Mouse (Mus musculus) gonadal fat pad, adult 2 months (tissue): Measurements from ENCODE around the gene Tor1b. TPM values are rescaled to one million over a fixed set of nuclear protein-coding genes. Genes with fewer than 3 reads are reported as not detected.
"Not testable (repeated sequence)": the region's sequence is repeated elsewhere in the genome, so short reads cannot be mapped to it uniquely, and the experiment has no call there.

Source experiments
- DNase-seq: peaks from one replicate; pipeline ENCODE4 v3.0.0-alpha.2; 2012; ENCODE audit warnings: low read depth
- polyA plus RNA-seq: library from polyadenylated mRNA; depleted of rRNA; stranded (reverse); fragments of >200 nt; gene quantifications from 2 replicates; pipeline ENCODE4 v1.2.3, GENCODE M21; 2012; rRNA removed

The Tor1b gene
- 28.0 and 31.4 TPM in 2 replicates for polyA plus RNA-seq

- DNase-seq: no peak
Observed at GRCm38 (mm10) chr2:30952824-30953490, at the start of gene Tor1b. Gene Tor1b (plus strand): TSS chr2:30952959.

DNA sequence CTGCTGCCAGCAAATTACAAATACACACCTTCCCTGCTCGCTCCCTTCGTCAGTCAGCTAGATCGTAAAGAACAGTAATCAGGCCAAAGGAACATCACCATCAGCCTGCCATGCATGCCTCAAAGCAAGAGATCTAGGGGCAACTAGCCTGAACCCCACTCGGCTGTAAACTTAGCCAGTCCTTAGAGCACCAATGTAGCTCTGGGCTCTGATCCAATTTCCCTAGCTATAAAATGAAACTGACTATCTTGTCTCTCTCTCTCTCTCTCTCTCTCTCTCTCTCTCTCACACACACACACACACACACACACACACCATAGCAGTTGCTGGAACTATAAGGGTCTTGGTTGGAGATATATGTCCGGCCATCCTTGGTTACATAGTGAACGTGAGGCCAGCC is 48.5 kb upstream of the Tor1b start:
- no peak for DNase-seq

DNA sequence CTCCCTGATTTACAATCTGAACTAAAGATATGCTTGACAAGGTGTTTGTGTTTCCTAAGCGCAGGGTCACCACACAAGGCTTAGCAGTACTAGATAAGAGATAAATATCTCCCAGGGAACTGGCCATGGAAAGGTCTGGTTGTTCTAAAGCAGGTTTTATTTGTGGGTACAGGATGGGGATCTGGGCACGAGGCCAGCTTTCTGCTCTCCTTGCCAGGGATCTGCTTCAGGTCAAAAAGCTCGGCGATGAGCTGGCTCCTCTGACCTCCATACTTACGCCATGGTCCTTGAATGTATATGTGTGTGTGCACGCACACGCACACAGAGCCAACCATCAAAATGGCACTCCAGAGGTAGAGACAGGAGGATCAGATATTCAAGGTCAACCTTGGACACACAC is 47.8 kb upstream of the Tor1b start:
- DNase-seq: no peak

DNA sequence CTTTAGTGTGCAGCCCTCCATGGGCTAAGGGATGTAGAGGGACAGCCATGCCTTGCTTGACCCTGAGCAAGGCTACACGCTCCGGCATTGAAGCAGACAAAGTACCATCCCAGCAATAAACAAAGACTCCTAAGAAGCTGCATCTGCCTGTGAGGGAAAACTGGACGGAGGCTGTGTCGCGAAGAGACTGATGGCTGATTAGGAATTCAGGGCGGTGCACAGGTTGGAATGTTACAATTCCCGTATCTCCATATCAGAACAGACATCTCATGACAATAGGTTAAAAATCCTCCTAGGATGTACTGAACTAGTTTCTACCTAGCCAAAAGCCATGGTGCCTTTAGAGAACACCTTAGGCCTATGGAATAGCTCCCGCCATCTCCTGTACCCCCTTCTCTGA is 46.9 kb upstream of the Tor1b start:
- no peak for DNase-seq

- DNase-seq: no peak
Observed at GRCm38 (mm10) chr2:30906641-30907040, 46.1 kb upstream of the Tor1b start.

DNA sequence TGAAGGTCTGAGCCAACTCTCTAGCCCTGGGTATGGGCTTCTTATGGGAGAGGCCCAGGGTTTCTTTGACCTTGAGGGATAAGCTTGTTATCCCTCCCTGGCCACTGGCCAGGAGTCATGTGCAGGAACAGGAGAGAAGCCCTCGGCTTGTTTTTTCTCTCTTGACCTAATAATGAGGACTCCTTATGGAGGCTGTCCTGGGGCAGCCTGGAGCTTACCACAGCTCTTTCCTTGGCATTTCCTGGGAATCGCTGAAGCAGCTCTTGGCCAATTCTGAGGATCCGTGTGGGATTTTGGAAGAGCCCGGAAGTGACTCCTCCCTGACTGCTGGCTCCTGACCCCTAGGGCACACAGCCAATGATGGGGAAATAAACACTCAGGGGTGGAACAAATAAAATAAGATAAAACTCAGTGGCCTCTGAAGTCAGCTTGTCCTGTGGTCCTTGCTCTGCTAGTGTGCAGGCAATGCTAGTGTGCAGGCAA is 40.4 kb upstream of the Tor1b start:
- DNase-seq: no peak

- DNase-seq: no peak
Observed at GRCm38 (mm10) chr2:30913022-30913421, 39.7 kb upstream of the Tor1b start.

DNA sequence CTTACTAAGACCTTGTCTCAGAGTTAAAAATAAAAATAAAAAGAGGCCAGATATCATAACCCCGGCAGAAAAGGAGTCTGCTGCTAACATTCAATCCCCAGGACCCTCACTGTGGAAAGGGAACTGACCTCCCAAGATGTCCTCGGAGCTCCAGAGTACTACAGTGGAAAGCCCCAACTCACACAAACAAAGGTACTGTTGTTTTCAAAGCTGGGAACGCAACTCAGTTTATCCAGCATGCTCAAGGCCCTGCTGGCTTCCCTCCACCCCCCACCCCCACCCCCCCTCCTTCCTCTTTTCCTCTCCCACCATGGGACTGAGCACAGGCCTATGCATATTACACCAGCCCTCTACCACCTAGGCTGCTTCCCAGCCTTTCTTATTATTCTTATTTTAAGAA is 37.9 kb upstream of the Tor1b start:
- DNase-seq: no peak

- no peak for DNase-seq
Observed at GRCm38 (mm10) chr2:30915376-30915775, 37.4 kb upstream of the Tor1b start.

DNA sequence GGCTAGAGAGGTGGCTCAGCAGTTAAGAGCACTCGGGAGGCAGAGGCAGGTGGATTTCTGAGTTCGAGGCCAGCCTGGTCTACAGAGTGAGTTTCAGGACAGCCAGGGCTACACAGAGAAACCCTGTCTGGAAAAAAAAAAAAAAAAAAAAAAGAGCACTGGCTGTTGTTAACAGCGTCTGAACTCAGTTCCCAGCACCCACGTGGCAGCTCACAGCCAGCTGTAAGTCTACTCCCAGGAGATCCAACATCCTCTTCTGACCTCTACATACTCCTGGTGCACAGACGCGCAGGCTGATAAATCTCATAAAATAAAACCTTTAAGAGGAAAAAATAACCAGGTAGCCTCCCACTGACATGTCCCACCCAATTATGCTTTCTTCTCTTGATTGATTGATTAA is 36.8 kb upstream of the Tor1b start:
- DNase-seq: not testable (repeated sequence)

GRCm38 (mm10) chr2:30917649-30918048 is 35.1 kb upstream of the Tor1b start:
- no peak for DNase-seq

- DNase-seq: no peak
Observed at GRCm38 (mm10) chr2:30918126-30918525, 34.6 kb upstream of the Tor1b start.

- DNase-seq: peak; percentile 81
Observed at GRCm38 (mm10) chr2:30918780-30919329, 33.9 kb upstream of the Tor1b start.

GRCm38 (mm10) chr2:30920216-30920615 is 32.5 kb upstream of the Tor1b start:
- no peak for DNase-seq

- no peak for DNase-seq
Observed at GRCm38 (mm10) chr2:30923099-30923498, 29.7 kb upstream of the Tor1b start.

GRCm38 (mm10) chr2:30925181-30925580 is 27.6 kb upstream of the Tor1b start:
- DNase-seq: no peak

DNA sequence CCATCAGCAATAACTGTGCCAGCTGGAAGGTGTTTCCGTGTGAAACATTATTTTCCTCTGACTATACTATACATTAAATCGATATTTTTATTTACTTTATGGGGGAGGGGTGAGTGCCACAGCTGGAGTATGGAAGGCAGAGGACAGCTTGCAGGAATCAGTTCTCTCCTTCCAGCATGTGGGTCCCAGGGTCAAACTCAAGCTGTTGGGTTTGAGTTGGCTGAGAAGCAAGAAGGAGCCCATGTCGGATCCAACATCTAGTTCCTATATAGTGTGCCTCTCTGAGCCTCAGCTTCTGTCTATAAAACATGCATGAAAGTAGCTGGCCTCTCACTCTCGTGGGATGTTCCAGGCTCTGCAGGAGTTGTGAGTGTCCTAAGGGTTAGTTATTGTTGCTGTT is 26.4 kb upstream of the Tor1b start:
- DNase-seq: no peak

GRCm38 (mm10) chr2:30927151-30927781 is 25.5 kb upstream of the Tor1b start:
- DNase-seq: no peak

DNA sequence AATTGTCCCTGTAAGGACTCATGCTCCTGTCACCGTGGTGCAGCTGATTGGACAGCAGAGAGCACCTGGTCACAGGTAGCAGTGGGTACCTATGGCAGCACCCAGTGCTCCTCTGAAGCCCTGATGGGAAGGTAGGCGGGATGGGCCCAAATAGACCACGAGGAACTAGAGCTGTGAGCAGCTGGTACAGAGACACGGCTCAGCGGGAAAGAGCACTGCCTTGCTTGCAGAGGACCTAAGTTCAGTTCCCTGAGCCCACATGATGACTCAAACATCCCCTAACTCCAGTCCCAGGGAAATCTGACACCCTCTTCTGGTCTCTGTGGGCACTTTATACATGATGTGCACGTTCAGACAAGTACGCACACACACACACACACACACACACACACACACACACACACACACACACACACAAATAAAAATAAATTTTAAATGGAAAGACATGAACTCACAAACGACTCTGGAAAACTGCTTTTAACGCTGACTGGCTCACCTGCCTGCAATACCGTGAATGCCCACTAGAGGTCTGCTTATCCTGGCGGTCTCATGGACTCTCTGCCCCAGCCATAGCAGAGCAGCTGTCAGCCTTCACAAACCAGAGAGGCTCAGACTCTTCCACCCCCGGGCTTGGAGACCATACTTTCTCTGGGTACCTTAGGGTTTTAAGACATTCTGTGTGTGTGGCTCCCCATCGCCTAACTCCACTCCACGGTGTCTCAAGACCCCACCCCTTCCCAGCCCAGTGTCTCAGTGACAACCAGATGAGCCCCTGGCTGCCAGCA is 24.7 kb upstream of the Tor1b start:
- DNase-seq: no peak

DNA sequence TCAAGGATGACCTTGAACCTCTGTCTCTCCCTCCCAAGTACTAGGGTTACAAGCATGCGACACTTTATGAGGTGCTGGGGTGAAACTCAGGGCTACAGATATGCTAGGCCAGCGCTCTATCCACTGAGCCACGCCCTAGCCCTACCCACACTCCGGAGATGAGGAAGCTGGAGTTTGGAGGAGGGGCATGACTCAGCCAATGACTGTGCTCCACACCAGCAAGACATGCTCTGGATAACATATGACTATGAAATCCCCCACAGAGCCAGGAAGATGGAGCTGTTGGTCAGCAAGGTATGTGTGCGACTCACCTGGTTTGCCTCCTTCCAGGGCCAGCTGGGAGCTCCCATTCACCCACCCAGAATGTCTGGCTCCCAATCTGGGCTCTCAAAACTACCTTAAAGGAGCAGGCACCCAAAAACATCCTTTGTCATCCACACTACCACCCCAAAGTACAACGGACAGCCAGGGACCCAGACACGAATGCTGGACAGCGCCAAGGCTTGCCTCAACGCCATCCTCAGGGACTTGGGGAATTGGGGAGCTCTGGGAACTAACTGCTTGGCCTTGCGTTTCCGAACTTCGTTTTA is 23.8 kb upstream of the Tor1b start:
- no peak for DNase-seq

DNA sequence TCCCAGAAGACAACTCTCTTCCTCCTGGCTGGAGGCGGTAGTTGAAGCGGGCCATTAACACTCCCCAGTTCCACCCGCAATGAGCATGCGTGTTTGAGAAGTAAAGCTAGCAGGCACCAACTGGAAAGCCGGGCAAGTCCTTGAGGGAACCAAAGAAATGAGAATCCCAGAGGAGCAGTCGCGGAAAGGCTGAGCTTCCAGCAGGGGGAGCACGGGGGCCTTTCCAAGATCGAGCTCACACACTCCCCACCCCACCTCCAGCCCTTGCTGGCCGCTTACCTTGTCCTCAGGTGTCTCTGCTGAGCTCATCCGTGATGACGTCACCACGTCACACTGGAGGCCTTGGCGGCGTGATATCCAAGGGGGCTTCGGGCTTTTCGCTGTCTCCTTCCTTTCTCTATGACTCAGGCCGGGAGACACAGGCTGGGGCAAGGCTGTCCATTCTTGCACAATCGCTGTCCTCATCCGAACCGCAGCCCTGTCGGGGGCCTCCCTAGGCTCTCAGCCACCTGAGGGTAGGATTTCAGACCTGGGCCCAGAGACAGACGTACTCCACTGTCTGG is 23.2 kb upstream of the Tor1b start, which contains the start of gene Ptges:
TSS of gene Ptges (minus strand) at position 381 of the 563 bp plus-strand sequence.
- no peak for DNase-seq

DNA sequence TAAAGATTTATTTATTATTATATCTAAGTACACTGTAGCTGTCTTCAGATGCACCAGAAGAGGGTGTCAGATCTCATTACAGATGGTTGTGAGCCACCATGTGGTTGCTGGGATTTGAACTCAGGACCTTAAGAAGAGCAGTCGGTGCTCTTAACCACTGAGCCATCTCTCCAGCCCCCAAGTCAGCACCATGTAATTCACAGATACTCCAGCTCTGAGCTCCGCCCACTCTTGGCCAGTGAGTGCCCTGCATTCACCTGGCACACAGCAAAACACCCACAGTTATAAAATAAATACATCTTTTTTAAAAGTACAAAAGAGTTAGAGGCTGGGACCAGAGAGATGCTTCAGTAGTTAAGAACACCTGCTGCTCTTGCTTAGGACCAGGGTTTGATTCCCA is 21.9 kb upstream of the Tor1b start:
- not testable (repeated sequence) for DNase-seq
